Mouse (Mus musculus) lung, adult 2 months (tissue): Measurements from ENCODE around the gene Pkp4. TPM values are rescaled to one million over a fixed set of nuclear protein-coding genes. Genes with fewer than 3 reads are reported as not detected.
"Not testable (repeated sequence)": the region's sequence is repeated elsewhere in the genome, so short reads cannot be mapped to it uniquely, and the experiment has no call there.

Source experiments
- DNase-seq: peaks from one replicate; pipeline ENCODE4 v3.0.0; 2022
- H3K4me1 ChIP-seq: fragments of 200-500 bp; 2 replicates; pipeline ENCODE4 v1.6.1; 2011; ENCODE audit warnings: low read length; ENCODE audit not compliant: control insufficient read depth, insufficient read depth
- H3K4me3 ChIP-seq: fragments of 200-500 bp; replicated peaks from 2 replicates; pipeline ENCODE3; 2011; ENCODE audit warnings: low read depth, mild to moderate bottlenecking, control low read depth, low read length; ENCODE audit errors: extremely low read depth
- CTCF ChIP-seq: fragments of 200-500 bp; IDR thresholded peaks from 2 replicates; pipeline ENCODE4 v1.5.1; 2011; ENCODE audit warnings: mild to moderate bottlenecking, low read length, control low read depth; ENCODE audit not compliant: insufficient read depth
- POLR2A ChIP-seq: fragments of 200-500 bp; IDR thresholded peaks from 2 replicates; pipeline ENCODE4 v1.6.1; 2011; ENCODE audit warnings: low read depth, mild to moderate bottlenecking, control low read depth, low read length, borderline replicate concordance; ENCODE audit errors: extremely low read depth
- WGBS: fragments of 180-500 bp; shearing (Covaris S2); methylation state at CpG from one replicate; pipeline ENCODE4 v1.1.7; 2018; 5-methylcytosine and 5-hydroxymethylcytosine counted together
- polyA plus RNA-seq: library from polyadenylated mRNA; depleted of rRNA; stranded (reverse); fragments of >200 nt; gene quantifications from 2 replicates; pipeline ENCODE4 v1.2.3, GENCODE M21; 2012

Gene Pkp4
- polyA plus RNA-seq, 1 experiment: 76.2 TPM

DNA sequence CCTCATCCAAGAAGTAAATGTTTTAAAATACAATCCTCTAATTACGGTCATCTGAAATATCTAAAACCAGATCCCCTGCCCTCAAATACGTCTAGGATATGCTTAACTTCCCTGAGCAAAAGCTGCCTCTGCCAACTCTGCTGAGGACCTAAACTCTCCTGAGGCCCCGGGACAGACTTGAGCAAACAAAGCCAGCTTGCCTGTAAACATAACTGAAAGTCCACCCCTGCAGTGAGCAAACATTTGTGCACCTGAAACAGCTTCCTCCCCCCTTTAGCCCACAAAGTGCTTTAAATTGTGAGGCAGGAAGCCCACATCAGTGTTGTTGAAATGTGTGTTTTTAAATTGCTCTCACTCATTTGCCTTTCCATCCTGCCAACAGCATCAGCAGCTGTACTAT is 193.2 kb downstream of the Pkp4 start:
- 51% methylated on average over 3 of the region's 3 CpGs for WGBS
- no peak for TF ChIP-seq CTCF
- TF ChIP-seq POLR2A: no peak
- no peak overlapping the region for H3K4me3 ChIP-seq
- peaks cover 2% of the 10 kb centered on the region; the same call in 1 of the 2 replicates for H3K4me1 ChIP-seq
- no peak for DNase-seq

GRCm38 (mm10) chr2:59355531-59356289 is 195.1 kb downstream of the Pkp4 start:
- 95% methylated on average over 5 of the region's 5 CpGs for WGBS
- DNase-seq: no peak
- Histone ChIP-seq H3K4me1 (peaks cover 2% of the 10 kb centered on the region; the same call in 1 of the 2 replicates), H3K4me3 (no peak overlapping the region)
- TF ChIP-seq POLR2A: no peak
- no peak for TF ChIP-seq CTCF

GRCm38 (mm10) chr2:59359760-59360342 is 199.2 kb downstream of the Pkp4 start:
- no peaks in the 10 kb centered on the region for H3K4me1 ChIP-seq
- no peak for DNase-seq
- H3K4me3 ChIP-seq: no peak overlapping the region
- no peak for TF ChIP-seq CTCF
- TF ChIP-seq POLR2A: no peak
- WGBS: 79% methylated on average over 9 of the region's 9 CpGs

DNA sequence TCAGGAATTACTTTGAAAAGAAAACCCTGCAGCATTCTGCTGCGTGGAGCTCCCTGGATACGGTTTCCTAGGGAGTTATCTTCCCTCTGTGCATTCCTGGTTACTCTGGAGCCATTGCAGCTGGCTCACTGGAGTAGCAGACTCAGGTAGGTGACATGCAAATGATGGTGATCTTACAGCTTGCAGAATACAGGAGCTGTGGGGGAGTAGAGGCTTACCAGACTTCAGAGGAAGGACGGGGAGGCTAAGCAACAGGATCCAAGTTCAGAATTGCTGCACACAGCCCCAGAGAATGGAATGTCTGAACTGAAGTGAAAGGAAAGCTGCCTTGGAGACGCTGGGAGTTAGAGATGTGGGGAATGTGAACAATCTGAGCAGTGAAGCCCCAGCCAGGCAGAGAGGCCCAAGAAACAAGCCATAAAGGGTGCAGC is 200.7 kb downstream of the Pkp4 start:
- no peaks in the 10 kb centered on the region for H3K4me1 ChIP-seq
- no peak overlapping the region for H3K4me3 ChIP-seq
- no peak for DNase-seq
- TF ChIP-seq CTCF (no peak), POLR2A (no peak)
- WGBS: 47% methylated on average over 4 of the region's 4 CpGs

- 68% methylated on average over 3 of the region's 3 CpGs for whole genome bisulfite sequencing
- no peaks in the 10 kb centered on the region for H3K4me1 ChIP-seq
- no peak for TF ChIP-seq CTCF
- no peak for TF ChIP-seq POLR2A
Measured at GRCm38 (mm10) chr2:59364156-59364842, 203.6 kb downstream of the Pkp4 start.

DNA sequence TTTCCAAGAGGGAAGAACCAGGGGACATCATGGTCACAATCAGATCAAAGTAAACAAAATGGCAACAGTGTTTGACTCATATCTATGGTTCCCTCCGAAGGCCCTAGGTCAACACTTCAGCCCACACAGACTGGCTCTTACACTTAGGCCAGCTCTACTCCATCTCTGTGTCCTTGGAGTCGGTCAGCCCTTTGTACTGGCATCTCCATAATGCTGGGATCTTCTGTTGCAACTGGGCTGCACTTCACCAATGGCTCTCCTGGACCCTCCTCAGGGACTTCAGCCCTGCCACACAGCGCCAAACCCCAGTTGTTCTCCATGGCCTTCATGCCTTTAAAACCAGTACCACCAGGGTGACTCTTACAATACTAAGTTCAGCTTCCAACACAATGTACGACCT is 206.5 kb downstream of the Pkp4 start:
- no peak for DNase-seq
- no peak overlapping the region for H3K4me3 ChIP-seq
- WGBS: 85% methylated on average over 4 of the region's 4 CpGs
- TF ChIP-seq CTCF (no peak), POLR2A (no peak)
- no peaks in the 10 kb centered on the region for H3K4me1 ChIP-seq

More at GRCm38 (mm10) chr2:59364156-59364842, 203.6 kb downstream of the Pkp4 start:
- DNase-seq: no peak
- H3K4me3 ChIP-seq: no peak overlapping the region

DNA sequence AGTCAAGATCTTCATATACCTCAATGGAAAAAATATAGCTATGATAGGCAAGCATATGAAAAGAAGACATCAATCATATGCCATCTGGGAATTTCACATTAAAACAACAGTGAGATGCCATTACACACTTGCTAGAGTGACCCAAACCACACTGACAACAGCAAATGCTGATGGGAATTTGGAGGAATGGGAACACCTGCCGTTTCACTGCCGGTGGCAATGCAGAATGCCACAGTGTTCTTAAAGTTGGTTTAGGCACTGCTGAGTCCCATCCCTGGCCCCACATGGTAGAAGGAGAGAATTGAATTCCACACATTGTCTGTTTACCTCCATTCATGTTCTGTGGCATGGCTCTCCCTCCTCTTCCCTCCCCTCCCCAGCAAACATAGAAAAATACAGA is 212.5 kb downstream of the Pkp4 start:
- Histone ChIP-seq H3K4me3 (no peak overlapping the region), H3K4me1 (no peaks in the 10 kb centered on the region)
- DNase-seq: no peak
- TF ChIP-seq CTCF: no peak
- TF ChIP-seq POLR2A: no peak
- WGBS: 91% methylated on average over 2 of the region's 2 CpGs

- Histone ChIP-seq H3K4me3 (no peak overlapping the region), H3K4me1 (no peaks in the 10 kb centered on the region)
- WGBS: 92% methylated on average over 9 of the region's 9 CpGs
- DNase-seq: no peak
- TF ChIP-seq POLR2A (no peak), CTCF (no peak)
Measured at GRCm38 (mm10) chr2:59378096-59378495, 217.4 kb downstream of the Pkp4 start.

- not testable (repeated sequence) for H3K4me3 ChIP-seq, H3K4me1 ChIP-seq, DNase-seq
- 97% methylated on average over 17 of the region's 17 CpGs for WGBS
Measured at GRCm38 (mm10) chr2:59378861-59379260, 218.2 kb downstream of the Pkp4 start.

DNA sequence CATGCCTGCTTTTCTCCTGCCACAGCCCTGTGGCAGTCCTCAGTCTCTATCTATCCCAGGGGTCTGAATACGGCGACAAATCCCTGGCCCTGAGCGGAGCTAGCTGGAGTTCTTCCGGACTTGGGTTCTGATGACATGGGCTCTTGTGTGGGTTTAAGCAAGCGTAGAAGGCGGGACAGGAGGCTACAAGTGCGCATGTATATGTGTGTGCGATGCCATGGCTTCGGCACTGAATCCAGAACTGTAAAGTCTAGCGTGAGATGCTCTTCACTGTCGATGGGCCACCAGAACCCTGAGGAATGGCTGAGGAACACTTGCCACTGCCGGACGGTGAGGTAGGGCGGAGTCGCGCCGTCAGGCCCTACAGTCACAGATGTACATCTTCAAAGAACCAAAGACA is 222.6 kb downstream of the Pkp4 start:
- Histone ChIP-seq H3K4me3 (no peak overlapping the region), H3K4me1 (no peaks in the 10 kb centered on the region)
- WGBS: 96% methylated on average over 17 of the region's 17 CpGs
- DNase-seq: no peak
- TF ChIP-seq CTCF (no peak), POLR2A (no peak)
